Mouse (Mus musculus) midbrain, embryonic 14.5 days (tissue): Measurements from ENCODE around the gene Mcur1. TPM values are rescaled to one million over a fixed set of nuclear protein-coding genes. Genes with fewer than 3 reads are reported as not detected.

ENCODE experiments used
- ATAC-seq: fragments of 200-750 bp; cut with Nextera tagmentation; 2 replicates; pipeline ENCODE4 v1.8.0; 2017; ENCODE audit warnings: moderate number of reproducible peaks, moderate library complexity; ENCODE audit not compliant: low FRiP score, low TSS enrichment
- DNase-seq: peaks from one replicate; pipeline ENCODE4 v3.0.0-alpha.2; 2015
- H3K27ac ChIP-seq: fragments of 300-500 bp; sonication (generic); replicated peaks from 2 replicates; pipeline ENCODE4 v1.5.1; 2014; ENCODE audit warnings: mild to moderate bottlenecking, low read depth, low read length, moderate library complexity
- H3K27me3 ChIP-seq: fragments of 300-500 bp; sonication (generic); 2 replicates; pipeline ENCODE4 v1.6.1; 2014; ENCODE audit warnings: low read length, control low read depth, mixed read lengths; ENCODE audit not compliant: control insufficient read depth, insufficient read depth
- H3K36me3 ChIP-seq: fragments of 300-500 bp; sonication (generic); 2 replicates; pipeline ENCODE4 v1.6.1; 2014; ENCODE audit warnings: low read length, control low read depth; ENCODE audit not compliant: control insufficient read depth, insufficient read depth
- H3K4me1 ChIP-seq: fragments of 300-500 bp; sonication (generic); 2 replicates; pipeline ENCODE4 v1.6.1; 2014; ENCODE audit warnings: mild to moderate bottlenecking, antibody characterized with exemption, low read length, control low read depth; ENCODE audit not compliant: control insufficient read depth, insufficient read depth
- H3K4me2 ChIP-seq: fragments of 300-500 bp; sonication (generic); 2 replicates; pipeline ENCODE4 v1.6.1; 2014; ENCODE audit warnings: mild to moderate bottlenecking, low read length, moderate library complexity
- H3K4me3 ChIP-seq: fragments of 300-500 bp; sonication (generic); replicated peaks from 2 replicates; pipeline ENCODE4 v1.5.1; 2014; ENCODE audit warnings: low read depth, low read length
- H3K9ac ChIP-seq: fragments of 300-500 bp; sonication (generic); replicated peaks from 2 replicates; pipeline ENCODE4 v1.6.1; 2014; ENCODE audit warnings: mild to moderate bottlenecking, low read length, moderate library complexity
- H3K9me3 ChIP-seq: fragments of 300-500 bp; sonication (generic); 2 replicates; pipeline ENCODE4 v1.6.1; 2016; ENCODE audit warnings: low read length, control low read depth, mixed read lengths; ENCODE audit not compliant: control insufficient read depth
- WGBS: fragments of 180-500 bp; shearing (Covaris S2); extraction: QIAGEN DNeasy Blood & Tissue Kit; methylation state at CpG from one replicate; pipeline ENCODE4 v1.1.7; 2014; 5-methylcytosine and 5-hydroxymethylcytosine counted together
- polyA plus RNA-seq: library from polyadenylated mRNA; unstranded; fragments of >200 nt; fragmentation: Nextera tagmentation; extraction: Ambion mirVana; gene quantifications from 2 replicates; pipeline ENCODE4 v1.2.1, GENCODE M21; 2014

Mcur1 gene
- polyA plus RNA-seq, 1 experiment from 2014 or later, result 10.8 TPM

- H3K9ac ChIP-seq, result no peak overlapping the region
- H3K9me3 ChIP-seq, result no peaks in the 10 kb centered on the region
- no peak overlapping the region for H3K4me2 ChIP-seq
- DNase-seq, result no peak
- ATAC-seq, result no peak
- no peak overlapping the region for H3K4me3 ChIP-seq
- WGBS, result 6% methylated on average over 2 of the region's 2 CpGs
- no peak overlapping the region for H3K27ac ChIP-seq
- H3K36me3 ChIP-seq, result no peaks in the 10 kb centered on the region
- no peaks in the 10 kb centered on the region for H3K4me1 ChIP-seq
- no peaks in the 10 kb centered on the region for H3K27me3 ChIP-seq
Observed at GRCm38 (mm10) chr13:43496660-43497059, 63.3 kb downstream of the Mcur1 start.

GRCm38 (mm10) chr13:43495645-43496044, 64.3 kb downstream of the Mcur1 start:
- no peaks in the 10 kb centered on the region for H3K36me3 ChIP-seq
- ATAC-seq (no peak), DNase-seq (no peak)
- H3K9me3 ChIP-seq, result no peaks in the 10 kb centered on the region
- WGBS, result 94% methylated on average over 7 of the region's 7 CpGs
- H3K27me3 ChIP-seq, result no peaks in the 10 kb centered on the region
- H3K4me2 ChIP-seq, result no peak overlapping the region
- no peak overlapping the region for H3K27ac ChIP-seq
- H3K4me3 ChIP-seq, result no peak overlapping the region
- no peaks in the 10 kb centered on the region for H3K4me1 ChIP-seq
- H3K9ac ChIP-seq, result no peak overlapping the region

GRCm38 (mm10) chr13:43493725-43494124, 66.3 kb downstream of the Mcur1 start:
- Histone ChIP-seq H3K4me3 (no peak overlapping the region), H3K4me1 (no peaks in the 10 kb centered on the region), H3K9ac (no peak overlapping the region), H3K9me3 (no peaks in the 10 kb centered on the region), H3K4me2 (no peak overlapping the region), H3K27me3 (no peaks in the 10 kb centered on the region), H3K36me3 (no peaks in the 10 kb centered on the region), H3K27ac (no peak overlapping the region)
- ATAC-seq (no peak), DNase-seq (no peak)
- 91% methylated on average over 7 of the region's 7 CpGs for WGBS

- Histone ChIP-seq H3K36me3 (no peaks in the 10 kb centered on the region), H3K9ac (no peak overlapping the region), H3K4me1 (no peaks in the 10 kb centered on the region), H3K4me3 (no peak overlapping the region), H3K27me3 (no peaks in the 10 kb centered on the region), H3K4me2 (no peak overlapping the region), H3K9me3 (no peaks in the 10 kb centered on the region), H3K27ac (peak overlapping the region; percentile 33; the same call in 1 of the 2 replicates)
- ATAC-seq (no peak), DNase-seq (peak; percentile 44)
- 49% methylated on average over 11 of the region's 11 CpGs for WGBS
Observed at GRCm38 (mm10) chr13:43493058-43493481, 66.9 kb downstream of the Mcur1 start.

Other genes starting within 250 kb of the Mcur1 start
- gene Sirt5, start 194.7 kb downstream of the Mcur1 start, polyA plus RNA-seq, result 31.8 TPM in 2 replicates
- 170 and 181 TPM in 2 replicates for gene Nol7, start 161.8 kb downstream of the Mcur1 start, polyA plus RNA-seq
- 19.6 and 22.7 TPM in 2 replicates for gene Ranbp9, start 78.9 kb downstream of the Mcur1 start, polyA plus RNA-seq
- gene Rnf182, start 55.5 kb upstream of the Mcur1 start, polyA plus RNA-seq, result 32.7 and 38.0 TPM in 2 replicates
- gene Cd83, start 224.6 kb upstream of the Mcur1 start, polyA plus RNA-seq, result 17.4 and 18.4 TPM in 2 replicates